Mouse (Mus musculus) midbrain, postnatal 0 days (tissue): Measurements from ENCODE around the gene Miga2. TPM values are rescaled to one million over a fixed set of nuclear protein-coding genes. Genes with fewer than 3 reads are reported as not detected.

Experiments used
- ATAC-seq: fragments of 200-750 bp; cut with Nextera tagmentation; 2 replicates; pipeline ENCODE4 v1.8.0; 2017; ENCODE audit warnings: moderate number of reproducible peaks, mild to moderate bottlenecking, moderate TSS enrichment, moderate library complexity; ENCODE audit not compliant: low FRiP score
- DNase-seq: peaks from one replicate; pipeline ENCODE4 v3.0.0-alpha.2; 2015; ENCODE audit warnings: low spot score
- H3K27ac ChIP-seq: fragments of 300-500 bp; sonication (generic); 2 replicates; pipeline ENCODE4 v1.5.1; 2014; ENCODE audit warnings: low read depth, mild to moderate bottlenecking, low read length, mixed read lengths
- H3K27me3 ChIP-seq: fragments of 300-500 bp; sonication (generic); 2 replicates; pipeline ENCODE4 v1.6.1; 2014; ENCODE audit warnings: low read length, control low read depth, mixed read lengths; ENCODE audit not compliant: insufficient read depth
- H3K36me3 ChIP-seq: fragments of 300-500 bp; sonication (generic); 2 replicates; pipeline ENCODE4 v1.6.1; 2014; ENCODE audit warnings: low read length, control low read depth, mixed read lengths; ENCODE audit not compliant: insufficient read depth
- H3K4me1 ChIP-seq: fragments of 300-500 bp; sonication (generic); 2 replicates; pipeline ENCODE4 v1.6.1; 2014; ENCODE audit warnings: mild to moderate bottlenecking, control low read depth, antibody characterized with exemption, low read length, mixed read lengths; ENCODE audit not compliant: insufficient read depth
- H3K4me2 ChIP-seq: fragments of 300-500 bp; sonication (generic); 2 replicates; pipeline ENCODE4 v1.6.1; 2014; ENCODE audit warnings: low read depth, mild to moderate bottlenecking, low read length, mixed read lengths; ENCODE audit not compliant: poor library complexity, severe bottlenecking
- H3K4me3 ChIP-seq: fragments of 300-500 bp; sonication (generic); 2 replicates; pipeline ENCODE4 v1.5.1; 2014; ENCODE audit warnings: low read depth, mild to moderate bottlenecking, low read length, moderate library complexity
- H3K9ac ChIP-seq: fragments of 300-500 bp; sonication (generic); replicated peaks from 2 replicates; pipeline ENCODE4 v1.6.1; 2014; ENCODE audit warnings: mild to moderate bottlenecking, low read length, moderate library complexity, mixed read lengths; ENCODE audit not compliant: poor library complexity, severe bottlenecking
- H3K9me3 ChIP-seq: fragments of 300-500 bp; sonication (generic); 2 replicates; pipeline ENCODE4 v1.6.1; 2016; ENCODE audit warnings: low read length, control low read depth
- CTCF ChIP-seq: IDR thresholded peaks from 2 replicates; pipeline ENCODE4 v1.5.1; 2016; ENCODE audit warnings: antibody characterized with exemption, mild to moderate bottlenecking
- WGBS: fragments of 180-500 bp; shearing (Covaris S2); extraction: QIAGEN DNeasy Blood & Tissue Kit; methylation state at CpG from one replicate; pipeline ENCODE4 v1.1.7; 2014; 5-methylcytosine and 5-hydroxymethylcytosine counted together
- polyA plus RNA-seq: library from polyadenylated mRNA; unstranded; fragments of >200 nt; fragmentation: Nextera tagmentation; extraction: Ambion mirVana; gene quantifications from 2 replicates; pipeline ENCODE4 v1.2.1, GENCODE M21; 2015
- total RNA-seq: library from RNA; depleted of rRNA; stranded (reverse); fragments of >200 nt; gene quantifications from 2 replicates; pipeline ENCODE4 v1.2.3, GENCODE M21; 2014

Gene Miga2
- total and polyA plus RNA-seq, 2 experiments from 2014 or later = 28.7 to 64.2 TPM

- Histone ChIP-seq H3K4me3 (no peak overlapping the region), H3K9ac (no peak overlapping the region), H3K4me2 (no peak overlapping the region), H3K27me3 (no peaks in the 10 kb centered on the region), H3K9me3 (no peaks in the 10 kb centered on the region), H3K4me1 (peaks cover 10% of the 10 kb centered on the region), H3K36me3 (peaks cover 19% of the 10 kb centered on the region), H3K27ac (no peak overlapping the region)
- ATAC-seq (no peak), DNase-seq (no peak)
- WGBS = 43% methylated on average over 4 of the region's 4 CpGs
- TF ChIP-seq CTCF = no peak
Observed at GRCm38 (mm10) chr2:30356266-30356665, 7.8 kb upstream of the Miga2 start.

- H3K4me2 ChIP-seq = no peak overlapping the region
- no peak for ATAC-seq
- H3K9ac ChIP-seq = no peak overlapping the region; the same call in 1 of the 2 replicates
Observed at GRCm38 (mm10) chr2:30356906-30357305, 7.1 kb upstream of the Miga2 start.

DNA sequence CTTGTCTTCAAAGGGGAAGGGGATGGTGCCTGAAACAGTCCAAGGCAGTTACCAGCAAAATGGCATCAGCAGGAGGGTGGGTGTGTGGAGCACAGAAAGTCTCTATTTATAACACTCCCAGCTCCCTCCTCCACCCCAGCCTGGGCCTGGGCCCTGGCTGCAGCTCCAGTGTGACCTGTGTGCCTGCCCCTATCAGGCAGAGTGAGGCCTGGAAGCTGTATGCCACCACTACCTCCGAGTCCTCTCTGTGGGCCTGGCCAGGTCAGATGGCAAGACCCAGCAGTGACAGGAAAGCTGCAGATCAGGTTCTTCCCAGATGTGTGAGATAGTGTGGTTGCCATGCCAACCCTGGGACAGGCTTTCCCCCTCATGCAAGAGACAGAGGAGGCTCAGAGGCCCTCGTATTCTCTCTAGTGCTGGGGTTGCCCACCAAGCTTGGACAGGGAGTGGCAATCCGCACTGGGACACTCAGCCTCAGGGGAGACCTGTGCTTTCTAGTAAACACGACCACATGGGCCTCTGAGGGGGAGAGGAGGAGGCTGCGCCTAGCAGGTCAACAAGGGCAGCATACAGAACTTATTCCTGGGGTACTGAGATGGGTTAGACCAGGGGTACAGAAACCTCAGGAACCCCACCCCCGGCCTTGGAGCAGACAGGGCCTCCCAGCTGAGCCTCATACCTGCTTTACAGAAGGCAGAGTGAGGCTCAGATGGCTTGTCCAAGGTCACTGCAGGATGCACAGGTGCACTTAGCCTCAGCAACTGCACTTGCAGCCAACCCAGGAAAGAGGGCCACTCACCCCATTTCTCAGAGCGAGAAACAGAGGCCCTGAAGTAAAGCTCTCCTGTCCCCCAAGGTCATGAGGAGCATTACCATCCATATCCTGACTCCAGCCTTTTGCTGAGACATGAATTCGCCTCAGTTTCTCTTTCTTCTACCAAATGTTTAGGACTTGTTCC, 6.2 kb upstream of the Miga2 start:
- H3K9me3 ChIP-seq = no peaks in the 10 kb centered on the region
- H3K27ac ChIP-seq = no peak overlapping the region
- H3K4me3 ChIP-seq = peak overlapping the region; percentile 81
- 53% methylated on average over 8 of the region's 8 CpGs for WGBS
- peaks cover 19% of the 10 kb centered on the region for H3K36me3 ChIP-seq
- peak overlapping the region; percentile 86 for H3K9ac ChIP-seq
- peak overlapping the region; percentile 85 for H3K4me2 ChIP-seq
- no peaks in the 10 kb centered on the region for H3K27me3 ChIP-seq
- no peak for TF ChIP-seq CTCF
- DNase-seq (no peak), ATAC-seq (no peak)
- peaks cover 10% of the 10 kb centered on the region for H3K4me1 ChIP-seq

More at GRCm38 (mm10) chr2:30356906-30357305, 7.1 kb upstream of the Miga2 start:
- peaks cover 19% of the 10 kb centered on the region for H3K36me3 ChIP-seq
- TF ChIP-seq CTCF = no peak
- DNase-seq = no peak
- H3K4me3 ChIP-seq = no peak overlapping the region
- 65% methylated on average over 9 of the region's 9 CpGs for WGBS
- no peak overlapping the region for H3K27ac ChIP-seq
- H3K27me3 ChIP-seq = no peaks in the 10 kb centered on the region
- H3K4me1 ChIP-seq = peaks cover 10% of the 10 kb centered on the region
- H3K9me3 ChIP-seq = no peaks in the 10 kb centered on the region

DNA sequence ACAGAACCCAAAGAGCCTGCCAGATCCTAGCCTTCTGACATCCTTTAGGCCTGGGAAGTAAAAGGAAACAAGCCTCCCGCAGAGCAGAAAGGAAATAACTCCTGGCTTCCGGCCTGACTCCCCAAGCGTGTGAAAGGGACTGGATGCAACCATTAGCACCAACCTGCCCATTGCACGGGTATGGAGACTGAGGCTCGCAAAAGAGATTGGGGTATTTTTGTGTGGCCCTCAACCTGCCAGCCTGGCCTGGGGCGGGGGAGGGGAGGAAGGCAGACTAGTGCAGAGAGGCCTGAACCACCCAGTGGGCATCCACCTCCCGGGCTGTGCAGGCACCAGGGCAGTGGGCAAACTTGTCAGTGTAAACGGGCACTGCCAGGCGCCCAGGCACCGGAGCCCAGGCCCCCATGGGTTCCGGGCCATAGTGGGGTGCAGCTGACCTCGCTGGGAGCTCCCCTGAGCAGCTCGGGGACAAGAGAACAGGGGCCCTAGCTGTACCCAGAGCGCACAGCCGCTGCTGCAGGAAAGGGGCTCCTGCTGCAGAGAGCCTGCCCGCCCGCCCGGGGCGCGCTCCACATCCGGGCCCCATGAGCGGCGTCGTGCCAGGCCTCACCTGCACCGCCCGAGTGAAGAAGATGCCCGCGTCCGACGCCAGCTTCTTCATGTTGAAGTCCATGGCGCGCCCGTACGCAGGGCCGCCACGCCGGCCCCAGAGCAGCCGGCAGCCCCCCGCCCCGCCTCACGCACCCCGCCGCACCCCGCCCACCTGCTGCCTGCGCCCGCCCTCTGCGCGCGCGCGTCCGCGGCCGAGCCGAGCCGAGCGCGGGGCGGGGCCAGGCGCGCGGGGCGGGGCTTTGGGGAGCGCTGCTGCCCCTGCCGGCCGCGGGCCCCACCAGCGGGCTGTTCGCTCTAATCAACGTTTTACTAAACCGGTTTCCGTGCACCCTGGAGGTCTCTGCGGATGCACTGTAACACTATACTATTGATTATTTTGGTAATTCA, 5.2 kb upstream of the Miga2 start, which contains the start of gene Sh3glb2:
Gene Sh3glb2, minus strand, starts transcription at position 805 of the 999 bp plus-strand sequence.
- Histone ChIP-seq H3K27ac (peak within 1 kb of the TSS; percentile 75), H3K9me3 (no peaks in the 10 kb centered on the region), H3K4me3 (peak within 1 kb of the TSS; percentile 81), H3K27me3 (no peaks in the 10 kb centered on the region), H3K36me3 (peaks cover 15% of the 10 kb centered on the region), H3K9ac (peak within 1 kb of the TSS; percentile 86), H3K4me1 (peaks cover 10% of the 10 kb centered on the region), H3K4me2 (peak within 1 kb of the TSS; percentile 85)
- peak; percentile 90 for DNase-seq
- peak; percentile 79 for ATAC-seq
- peak; percentile 52 for TF ChIP-seq CTCF
- 3% methylated on average over 45 of the region's 73 CpGs for WGBS

- H3K4me2 ChIP-seq = no peak overlapping the region
- TF ChIP-seq CTCF = no peak
Observed at GRCm38 (mm10) chr2:30360626-30361025, 3.4 kb upstream of the Miga2 start.

More at GRCm38 (mm10) chr2:30360626-30361025, 3.4 kb upstream of the Miga2 start:
- no peak for DNase-seq
- no peaks in the 10 kb centered on the region for H3K9me3 ChIP-seq
- 0 out of 2 replicates have a peak, but pooled peaks cover 4% of the 10 kb centered on the region for H3K36me3 ChIP-seq
- no peak overlapping the region for H3K9ac ChIP-seq
- WGBS = 60% methylated on average over 10 of the region's 10 CpGs
- H3K27me3 ChIP-seq = no peaks in the 10 kb centered on the region
- H3K27ac ChIP-seq = no peak overlapping the region
- H3K4me1 ChIP-seq = peaks cover 20% of the 10 kb centered on the region
- ATAC-seq = no peak
- no peak overlapping the region for H3K4me3 ChIP-seq
